Mouse (Mus musculus): ENCODE results near the gene Agpat3.

- no peak for TF ChIP-seq ZNF384 (IDR thresholded peaks at IDR 0.05; ENCODE audit: low read depth, low read length)
- no peak for TF ChIP-seq MAFK (IDR thresholded peaks at IDR 0.05; ENCODE audit: insufficient read depth, low read depth, low read length)
- no peak for TF ChIP-seq HCFC1 (IDR thresholded peaks at IDR 0.05; ENCODE audit: borderline replicate concordance, insufficient read depth, low read length)
These were observed 118.5 kb downstream of the Agpat3 start for GRCm38 (mm10) chr10:78233756-78234155.
